Mouse (Mus musculus) heart, adult 11 months (tissue): ENCODE measurements around the gene Vmn1r155.
"Not testable (repeated sequence)": the region's sequence is repeated elsewhere in the genome, so short reads cannot be mapped to it uniquely, and the experiment has no call there.

ENCODE experiments used
- DNase-seq: peaks from one replicate; pipeline ENCODE4 v3.0.0; 2022

Gene Vmn1r155

DNA sequence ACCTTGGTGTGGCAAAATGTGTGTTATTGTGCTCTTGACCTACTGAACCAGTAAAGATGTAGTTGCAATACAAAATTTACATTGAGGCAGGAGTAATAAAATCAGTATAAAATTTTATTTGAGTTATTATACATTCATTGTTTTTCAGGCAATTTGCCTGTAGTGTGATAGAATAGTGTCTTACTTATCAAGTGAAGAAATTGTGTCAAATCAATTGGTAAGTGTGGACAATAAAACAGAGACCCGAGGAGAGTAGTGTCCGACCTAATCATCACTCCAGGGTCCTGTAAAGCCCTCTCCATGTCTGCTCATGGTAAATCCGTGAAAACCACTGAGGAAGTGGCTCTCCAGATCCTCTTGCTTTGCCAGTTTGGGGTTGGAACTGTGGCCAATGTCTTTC lies at the start of gene Vmn1r155:
Vmn1r155 (plus strand) TSS at position 301 of the 400 bp plus-strand sequence.
- not testable (repeated sequence) for DNase-seq

DNA sequence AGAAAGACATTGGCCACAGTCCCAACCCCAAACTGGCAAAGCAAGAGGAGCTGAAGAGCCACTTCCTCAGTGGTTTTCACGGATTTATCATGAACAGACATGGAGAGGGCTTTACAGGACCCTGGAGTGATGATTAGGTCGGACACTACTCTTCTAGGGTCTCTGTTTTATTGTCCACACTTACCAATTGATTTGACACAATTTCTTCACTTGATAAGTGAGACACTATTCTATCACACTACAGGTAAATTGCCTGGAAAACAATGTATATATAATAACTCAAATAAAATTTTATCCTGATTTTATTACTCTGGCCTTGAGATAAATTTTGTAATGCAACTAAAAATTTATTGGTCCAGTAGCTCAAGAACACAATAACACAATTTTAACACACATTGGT lies 34.4 kb downstream of the Vmn1r155 start, which contains the start of gene Gm8693:
Gm8693 (minus strand) TSS at position 101 of the 400 bp plus-strand sequence.
- DNase-seq, result not testable (repeated sequence)
